Mouse (Mus musculus): Measurements from ENCODE around the gene Csf2rb2. TPM values are rescaled to one million over a fixed set of nuclear protein-coding genes. Genes with fewer than 3 reads are reported as not detected.
A peak's percentile ranks its signal among the peaks of the same experiment; 100 is the strongest.
"Not testable (repeated sequence)": the region's sequence is repeated elsewhere in the genome, so short reads cannot be mapped to it uniquely, and the experiment has no call there.

Csf2rb2 gene
- polyA plus RNA-seq, 2 experiments = 1.2 to 1.9 TPM

GRCm38 (mm10) chr15:78263286-78263685, 42.2 kb downstream of the Csf2rb2 start:
- DNase-seq (ENCODE audit: low read depth in 3 of 3, low spot score in 3 of 3) = no peak
- no peak overlapping the region for H3K9ac ChIP-seq (replicated peaks)
- TF ChIP-seq EP300 (IDR thresholded peaks at IDR 0.05; ENCODE audit: low read depth) = no peak
- no peak for TF ChIP-seq CTCF (IDR thresholded peaks at IDR 0.05; ENCODE audit: low read depth)
- peak overlapping the region; percentile 58; the same call in 1 of the 2 replicates for H3K4me2 ChIP-seq (ENCODE audit: low read depth)
- 59% methylated on average over 3 of the region's 3 CpGs for WGBS (ENCODE audit: insufficient replicate concordance)
- no peak overlapping the region for H3K27ac ChIP-seq
- no peaks in the 10 kb centered on the region for H3K36me3 ChIP-seq (replicated peaks; ENCODE audit: control insufficient read depth, insufficient read depth, low read depth)
- H3K27me3 ChIP-seq (ENCODE audit: control insufficient read depth, insufficient read depth, low read length) = no peaks in the 10 kb centered on the region
- H3K4me3 ChIP-seq (ENCODE audit: insufficient read depth in 1 of 2, low read depth in 2 of 2, low read length in 2 of 2) = no peak overlapping the region
- no peak for ATAC-seq (ENCODE audit: insufficient read depth)
- H3K9me3 ChIP-seq (ENCODE audit: control insufficient read depth, low read length) = no peaks in the 10 kb centered on the region
- H3K4me1 ChIP-seq (replicated peaks; ENCODE audit: control insufficient read depth in 2 of 2, insufficient read depth in 2 of 2, low read length in 1 of 2) = peaks cover 19 to 38% of the 10 kb centered on the region in 2 experiments

GRCm38 (mm10) chr15:78260668-78261333, 44.7 kb downstream of the Csf2rb2 start:
- peaks cover 7 to 27% of the 10 kb centered on the region in 2 experiments for H3K4me1 ChIP-seq (replicated peaks; ENCODE audit: control insufficient read depth in 2 of 2, insufficient read depth in 2 of 2, low read length in 1 of 2)
- DNase-seq (ENCODE audit: low read depth in 3 of 3, low spot score in 3 of 3) (peak; percentile 47 to 62 (median 58)), ATAC-seq (ENCODE audit: insufficient read depth) (peak; percentile 90)
- peak overlapping the region; percentile 61 for H3K9ac ChIP-seq (replicated peaks)
- H3K4me3 ChIP-seq (ENCODE audit: insufficient read depth in 1 of 2, low read depth in 2 of 2, low read length in 2 of 2) = peak overlapping the region; percentile 43 to 68
- TF ChIP-seq EP300 (IDR thresholded peaks at IDR 0.05; ENCODE audit: low read depth) = peak; percentile 77
- no peak for TF ChIP-seq CTCF (IDR thresholded peaks at IDR 0.05; ENCODE audit: low read depth)
- 42% methylated on average over 13 of the region's 13 CpGs for WGBS (ENCODE audit: insufficient replicate concordance)
- peak overlapping the region; percentile 58 for H3K4me2 ChIP-seq (ENCODE audit: low read depth)
- no peaks in the 10 kb centered on the region for H3K27me3 ChIP-seq (ENCODE audit: control insufficient read depth, insufficient read depth, low read length)
- peak overlapping the region; percentile 73 for H3K27ac ChIP-seq
- no peaks in the 10 kb centered on the region for H3K36me3 ChIP-seq (replicated peaks; ENCODE audit: control insufficient read depth, insufficient read depth, low read depth)
- H3K9me3 ChIP-seq (ENCODE audit: control insufficient read depth, low read length) = no peaks in the 10 kb centered on the region

GRCm38 (mm10) chr15:78258246-78258865, 47.2 kb downstream of the Csf2rb2 start:
- DNase-seq (ENCODE audit: low read depth in 3 of 3, low spot score in 3 of 3) (peak in 1 of 3 experiments; percentile 41), ATAC-seq (ENCODE audit: insufficient read depth) (no peak)
- no peak for TF ChIP-seq EP300 (IDR thresholded peaks at IDR 0.05; ENCODE audit: low read depth)
- no peak for TF ChIP-seq CTCF (IDR thresholded peaks at IDR 0.05; ENCODE audit: low read depth)
- Histone ChIP-seq H3K4me1 (replicated peaks; ENCODE audit: control insufficient read depth in 2 of 2, insufficient read depth in 2 of 2, low read length in 1 of 2) (peaks cover 7 to 27% of the 10 kb centered on the region in 2 experiments), H3K36me3 (replicated peaks; ENCODE audit: control insufficient read depth, insufficient read depth, low read depth) (no peaks in the 10 kb centered on the region), H3K27me3 (ENCODE audit: control insufficient read depth, insufficient read depth, low read length) (no peaks in the 10 kb centered on the region), H3K4me2 (ENCODE audit: low read depth) (no peak overlapping the region), H3K9me3 (ENCODE audit: control insufficient read depth, low read length) (no peaks in the 10 kb centered on the region), H3K4me3 (ENCODE audit: insufficient read depth in 1 of 2, low read depth in 2 of 2, low read length in 2 of 2) (no peak overlapping the region), H3K9ac (replicated peaks) (no peak overlapping the region), H3K27ac (peak overlapping the region; percentile 19)
- 27% methylated on average over 10 of the region's 10 CpGs for WGBS (ENCODE audit: insufficient replicate concordance)

- DNase-seq (ENCODE audit: low read depth in 3 of 3, low spot score in 3 of 3) (peak in 1 of 3 experiments; percentile 39), ATAC-seq (ENCODE audit: insufficient read depth) (no peak)
- Histone ChIP-seq H3K9me3 (ENCODE audit: control insufficient read depth, low read length) (no peaks in the 10 kb centered on the region), H3K4me3 (ENCODE audit: insufficient read depth in 1 of 2, low read depth in 2 of 2, low read length in 2 of 2) (no peak overlapping the region), H3K27me3 (ENCODE audit: control insufficient read depth, insufficient read depth, low read length) (no peaks in the 10 kb centered on the region), H3K4me2 (ENCODE audit: low read depth) (no peak overlapping the region), H3K36me3 (replicated peaks; ENCODE audit: control insufficient read depth, insufficient read depth, low read depth) (no peaks in the 10 kb centered on the region), H3K4me1 (replicated peaks; ENCODE audit: control insufficient read depth in 2 of 2, insufficient read depth in 2 of 2, low read length in 1 of 2) (peaks cover 7 to 27% of the 10 kb centered on the region in 2 experiments), H3K9ac (replicated peaks) (no peak overlapping the region), H3K27ac (peak overlapping the region; percentile 19)
- TF ChIP-seq EP300 (IDR thresholded peaks at IDR 0.05; ENCODE audit: low read depth) (0 out of 2 replicates have a peak, but pooled peaks have one; percentile 6), CTCF (IDR thresholded peaks at IDR 0.05; ENCODE audit: low read depth) (peak; percentile 93)
- WGBS (ENCODE audit: insufficient replicate concordance) = 8% methylated on average over 7 of the region's 7 CpGs
These were observed 48.0 kb downstream of the Csf2rb2 start for GRCm38 (mm10) chr15:78257326-78258050.

- H3K9me3 ChIP-seq (ENCODE audit: control insufficient read depth, low read length); H3K9ac ChIP-seq (replicated peaks); H3K27ac ChIP-seq; H3K4me3 ChIP-seq (ENCODE audit: insufficient read depth in 1 of 2, low read depth in 2 of 2, low read length in 2 of 2); H3K4me2 ChIP-seq (ENCODE audit: low read depth); H3K27me3 ChIP-seq (ENCODE audit: control insufficient read depth, insufficient read depth, low read length); DNase-seq (ENCODE audit: low read depth in 3 of 3, low spot score in 3 of 3); ATAC-seq (ENCODE audit: insufficient read depth); H3K36me3 ChIP-seq (replicated peaks; ENCODE audit: control insufficient read depth, insufficient read depth, low read depth): not testable (repeated sequence)
- peaks cover 7 to 27% of the 10 kb centered on the region in 2 experiments for H3K4me1 ChIP-seq (replicated peaks; ENCODE audit: control insufficient read depth in 2 of 2, insufficient read depth in 2 of 2, low read length in 1 of 2)
These were observed 48.8 kb downstream of the Csf2rb2 start for GRCm38 (mm10) chr15:78256602-78257259.

Measured in liver, embryonic 14.5 days (tissue).